Mouse (Mus musculus): Measurements from ENCODE around the gene Ppip5k1.

The Ppip5k1 gene

DNA sequence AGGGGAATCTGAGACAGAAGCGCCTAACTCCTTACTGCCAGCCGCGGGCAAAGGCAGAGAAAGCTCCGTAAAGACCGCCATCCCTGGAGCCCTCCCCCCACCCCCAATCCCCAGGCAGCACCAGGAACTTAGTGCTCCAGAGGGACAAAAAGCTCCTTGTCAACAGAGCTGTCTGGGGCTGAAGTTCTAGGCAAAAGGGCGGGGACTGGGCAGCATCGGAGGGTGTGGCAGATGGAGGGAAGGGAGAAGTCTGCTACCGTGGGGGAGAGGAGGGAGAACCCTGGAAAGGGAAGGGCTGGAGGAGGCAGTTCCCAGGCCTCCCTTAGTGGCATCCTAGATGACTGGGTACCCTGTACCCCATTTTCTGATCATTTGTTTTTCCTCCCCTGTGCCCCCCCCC is 57.1 kb downstream of the Ppip5k1 start:
- in situ Hi-C loops (cut with MboI) = no loop called here

DNA sequence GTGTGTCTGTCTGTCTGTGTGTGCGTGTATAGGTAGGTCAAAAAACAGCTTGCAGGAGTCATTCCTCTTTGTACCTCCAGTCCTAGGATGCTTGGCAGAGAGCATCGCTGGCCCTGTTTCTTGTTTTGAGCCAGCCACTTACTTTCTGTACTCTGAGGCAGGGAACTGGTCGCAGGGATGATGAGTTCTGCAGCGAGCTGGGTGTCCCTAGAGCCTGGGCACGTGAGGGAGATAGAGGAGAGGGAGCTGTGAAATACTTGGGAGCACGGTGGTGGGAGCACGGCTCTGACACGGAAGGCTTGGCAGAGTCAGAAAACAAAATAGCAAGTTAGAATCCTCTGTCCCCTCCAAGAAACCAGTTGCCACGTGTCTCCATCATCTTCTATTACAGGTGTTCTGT is 57.5 kb downstream of the Ppip5k1 start:
- in situ Hi-C loops (cut with MboI) = no loop called here

DNA sequence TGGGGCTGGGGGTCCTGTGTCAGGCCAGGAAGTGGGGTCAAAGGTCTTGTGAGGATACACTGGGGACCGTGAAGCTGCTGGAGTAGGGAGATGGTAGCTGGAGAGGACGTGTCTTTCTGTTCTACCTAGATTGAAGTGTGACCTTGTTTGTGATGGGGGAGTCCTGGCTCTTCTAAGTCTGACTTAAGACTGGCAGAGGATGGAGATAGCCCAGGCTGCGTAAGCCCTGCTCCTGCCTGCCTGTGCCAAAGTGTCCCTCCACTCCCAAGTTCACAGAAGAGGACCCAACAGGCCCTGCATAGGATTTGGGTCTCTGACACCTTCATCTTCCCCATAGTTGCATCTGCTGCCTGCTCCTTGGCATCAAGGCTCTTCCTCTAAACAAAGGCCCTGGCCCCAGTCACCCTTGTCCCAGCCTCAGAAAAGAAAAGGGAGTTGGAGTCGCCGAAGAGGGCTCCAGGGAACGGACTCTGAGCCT is 58.4 kb downstream of the Ppip5k1 start:
- in situ Hi-C loops (cut with MboI) = no loop called here

DNA sequence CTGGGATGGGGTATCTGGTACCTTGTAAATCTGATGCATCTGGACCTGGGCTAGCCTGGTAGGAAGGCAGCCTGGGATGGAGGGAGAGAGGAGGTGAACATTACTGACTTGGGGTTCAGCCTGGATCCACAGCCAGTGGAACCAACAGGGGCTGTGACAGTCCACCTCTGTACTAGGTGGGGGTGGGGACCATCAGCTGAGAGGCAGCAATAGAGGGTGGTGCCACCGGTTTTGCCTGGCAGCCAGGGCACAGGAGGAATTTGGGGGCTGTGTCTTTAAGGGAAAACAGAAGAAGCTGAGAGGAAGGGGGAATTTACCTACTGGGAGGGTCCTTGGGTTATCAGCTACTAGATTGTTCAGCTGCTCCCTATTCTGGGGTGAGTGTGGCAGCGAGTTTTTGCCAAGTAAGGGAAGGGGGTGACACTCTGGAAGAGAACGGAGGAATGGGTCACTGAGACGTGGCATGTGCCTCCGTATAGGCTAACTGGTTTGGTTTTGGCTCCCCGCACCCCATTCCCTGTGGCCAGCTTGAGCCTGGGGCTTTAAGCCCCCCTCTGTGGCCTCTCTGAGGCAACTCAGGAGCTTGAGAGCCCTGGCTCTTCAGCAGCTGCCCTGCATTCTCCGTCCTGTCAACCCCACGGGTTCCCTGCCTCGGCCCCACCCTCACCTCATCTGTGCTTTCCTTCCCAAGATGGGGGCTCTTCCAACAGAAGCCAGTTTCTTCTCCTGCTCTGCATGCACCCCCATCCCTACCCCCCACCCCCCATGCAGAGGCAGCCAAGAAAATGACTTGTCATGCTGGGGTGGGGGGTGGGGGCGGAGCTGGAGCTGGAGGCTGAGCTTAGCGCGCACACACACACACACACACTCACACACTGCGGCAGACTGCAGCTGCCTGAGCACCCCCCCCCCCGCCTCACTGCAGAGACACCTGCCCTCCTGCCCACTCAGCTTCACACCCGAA is 59.3 kb downstream of the Ppip5k1 start:
- in situ Hi-C loops (cut with MboI) = no loop called here

DNA sequence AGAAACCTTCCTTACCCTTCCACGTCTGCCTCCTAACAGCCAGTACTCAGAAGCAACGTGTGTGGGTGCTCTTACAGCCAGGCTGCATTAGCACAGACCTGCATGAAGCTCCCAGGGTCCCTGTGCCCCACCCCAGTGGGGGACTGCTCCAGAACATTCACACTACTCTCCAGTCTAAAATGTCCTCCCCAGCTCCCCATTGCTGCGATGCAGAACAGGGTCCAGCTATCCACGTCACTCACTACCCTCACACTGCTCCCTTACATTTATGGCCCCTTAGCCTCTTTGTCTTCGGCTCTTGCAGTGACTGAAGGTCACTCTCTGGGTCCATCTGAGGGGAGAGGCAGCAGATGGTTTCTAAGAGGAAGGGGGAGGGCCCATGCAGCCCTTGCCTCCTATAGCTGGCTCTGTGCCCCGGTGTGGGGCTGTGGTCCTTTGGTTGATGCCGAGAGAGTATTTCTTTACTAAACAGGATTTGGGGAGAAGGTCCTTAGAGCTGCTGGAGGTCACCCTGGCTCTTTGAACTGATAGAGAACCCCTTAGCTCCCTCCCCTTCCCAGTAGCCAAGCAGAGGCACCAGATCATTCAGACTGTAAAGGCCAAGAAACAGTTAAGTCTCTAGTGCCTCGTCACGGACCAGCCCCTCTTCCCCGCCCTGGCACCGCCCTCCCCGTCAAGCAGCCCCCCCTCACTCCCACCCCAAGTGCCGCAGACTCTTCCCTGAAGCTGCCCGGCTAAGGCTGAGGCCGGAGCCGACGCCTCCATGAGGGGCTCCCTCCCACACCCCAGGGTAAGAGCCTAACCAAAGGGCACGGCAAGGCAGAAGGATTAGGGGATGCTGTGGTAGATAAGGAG is 60.2 kb downstream of the Ppip5k1 start:
- in situ Hi-C loops (cut with MboI) = no loop called here

DNA sequence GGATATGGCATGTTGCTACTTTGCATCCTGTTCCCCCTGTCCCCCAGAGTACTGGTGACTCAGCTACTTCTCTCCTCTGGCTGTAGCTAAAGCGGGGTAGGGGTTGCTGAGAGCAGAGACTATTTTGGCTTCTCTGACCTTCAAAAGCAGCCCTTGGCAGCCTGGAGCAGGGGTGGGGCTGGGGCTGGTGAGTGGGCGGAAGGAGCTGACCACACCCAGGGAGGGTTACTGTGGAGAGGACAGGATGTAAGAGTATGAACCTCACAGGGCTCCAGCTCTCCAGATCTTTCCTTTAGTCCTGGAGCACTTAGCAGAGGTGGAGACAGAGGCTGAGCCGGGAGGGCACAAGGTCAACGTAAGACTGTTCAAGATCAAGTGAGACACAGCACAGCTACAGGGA is 61.0 kb downstream of the Ppip5k1 start:
- in situ Hi-C loops (cut with MboI) = no loop called here

DNA sequence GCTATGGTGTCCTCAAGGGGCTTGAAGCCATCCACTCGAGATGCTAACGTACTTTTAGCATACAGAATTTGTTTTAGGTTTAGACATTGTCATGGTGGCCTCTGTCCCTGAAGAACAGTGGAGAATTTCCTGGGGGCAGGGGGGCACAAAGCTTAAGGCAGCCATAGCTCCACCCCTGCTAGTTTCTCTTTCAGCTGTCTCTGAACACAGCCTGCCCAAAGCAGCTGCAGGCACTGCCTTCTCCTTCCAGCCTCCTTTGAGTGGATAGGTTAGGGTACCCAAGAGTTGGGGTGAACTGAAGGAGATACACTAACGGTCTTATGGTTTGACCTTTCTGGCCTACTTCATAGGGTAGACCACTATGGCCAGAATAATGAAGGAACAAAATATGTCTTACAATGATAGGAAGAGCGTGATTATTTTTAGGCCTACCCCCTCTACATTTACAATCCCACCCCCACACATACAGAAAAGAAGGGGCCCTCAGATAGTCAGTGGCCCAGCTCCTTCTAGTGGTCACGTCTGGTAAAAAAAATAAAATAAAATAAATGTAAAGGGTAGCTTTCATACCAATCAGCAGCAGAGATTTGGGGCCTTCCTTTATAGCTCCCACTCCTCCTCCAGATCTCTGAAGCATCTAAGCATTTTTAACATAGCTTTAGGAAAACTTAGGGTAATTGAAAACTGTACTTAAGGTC is 62.7 kb downstream of the Ppip5k1 start:
- in situ Hi-C loops (cut with MboI) = no loop called here

DNA sequence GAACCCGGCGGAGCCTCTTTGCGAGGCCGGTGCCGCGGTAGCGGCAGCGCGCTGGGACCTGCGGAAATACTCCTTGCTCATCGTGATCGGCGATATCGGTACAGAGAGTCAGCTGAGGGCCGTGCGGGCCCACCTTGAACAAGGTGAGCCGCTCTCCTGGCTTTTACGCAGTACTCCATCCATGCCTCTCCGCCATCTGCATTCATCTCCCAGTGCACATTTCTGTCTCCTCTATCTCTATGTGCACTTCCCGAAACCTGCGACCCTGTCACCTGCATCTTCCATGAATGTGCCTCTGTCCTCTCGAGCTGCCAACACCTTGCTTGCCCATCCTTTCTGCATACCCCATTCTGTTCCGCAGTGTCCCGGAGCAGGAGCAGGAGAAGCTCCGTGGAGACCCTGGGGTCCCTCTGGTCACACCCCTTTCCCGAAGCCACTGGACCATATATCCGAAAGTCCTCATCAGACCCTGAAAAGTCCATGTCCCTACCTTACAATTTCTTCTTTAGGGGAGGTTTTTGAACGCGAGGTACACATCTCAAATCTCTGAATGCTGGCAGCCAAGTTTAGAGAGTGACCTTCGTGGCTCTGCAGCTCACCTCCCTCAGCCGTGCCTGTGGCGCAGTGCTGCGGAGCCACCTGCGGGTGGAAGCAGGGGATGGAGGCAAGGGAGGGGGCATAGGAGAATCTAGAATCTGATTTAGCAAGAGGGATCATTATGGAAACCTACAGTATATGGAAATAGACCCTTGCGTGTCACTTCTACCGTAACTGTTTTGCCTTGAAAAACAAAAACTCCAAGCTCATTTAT is 65.3 kb downstream of the Ppip5k1 start:
- in situ Hi-C loops (cut with MboI) = no loop called here

DNA sequence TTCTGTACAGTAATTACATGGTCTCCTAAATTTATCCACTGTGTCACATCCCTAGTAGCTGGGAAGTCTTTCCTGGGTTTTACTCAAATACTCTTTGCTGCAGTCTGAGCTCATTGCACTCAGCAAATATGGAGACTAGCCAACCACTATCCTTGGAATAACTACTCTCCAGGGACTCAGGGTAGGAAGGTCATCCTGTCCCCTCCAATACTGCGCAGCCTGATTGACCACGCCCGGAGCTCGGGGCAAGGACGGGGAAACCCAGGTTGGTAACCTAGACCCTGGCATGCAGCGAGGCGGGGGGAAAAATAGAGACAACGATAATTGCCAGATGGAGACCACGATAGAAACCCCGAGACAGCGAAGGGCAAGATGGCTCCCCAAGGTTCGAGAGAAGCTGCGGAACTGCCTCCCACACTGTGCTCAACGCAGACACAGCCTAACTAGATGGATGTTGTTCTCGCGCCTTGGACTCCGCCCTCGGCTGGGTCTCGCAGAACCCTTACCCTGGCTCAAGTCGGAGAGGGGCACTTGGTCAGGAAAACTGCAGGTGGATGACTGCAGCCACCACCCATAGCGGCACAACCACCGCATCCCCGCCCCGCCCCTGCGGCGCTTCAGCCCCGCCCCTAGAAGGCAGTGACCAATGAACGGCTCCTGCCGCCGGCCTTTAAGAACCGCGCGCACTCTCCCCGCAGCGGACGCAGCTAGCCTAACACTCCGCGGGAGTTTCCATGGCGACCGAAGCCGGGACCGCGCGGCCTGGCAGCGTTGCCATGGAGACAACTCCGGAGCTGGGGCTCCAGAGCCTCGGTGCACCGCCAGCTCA is 66.1 kb downstream of the Ppip5k1 start, which contains the start of gene Map1a:
Gene Map1a, plus strand, starts transcription at position 700 of the 829 bp plus-strand sequence.
- in situ Hi-C loops (cut with MboI) = no loop called here

DNA sequence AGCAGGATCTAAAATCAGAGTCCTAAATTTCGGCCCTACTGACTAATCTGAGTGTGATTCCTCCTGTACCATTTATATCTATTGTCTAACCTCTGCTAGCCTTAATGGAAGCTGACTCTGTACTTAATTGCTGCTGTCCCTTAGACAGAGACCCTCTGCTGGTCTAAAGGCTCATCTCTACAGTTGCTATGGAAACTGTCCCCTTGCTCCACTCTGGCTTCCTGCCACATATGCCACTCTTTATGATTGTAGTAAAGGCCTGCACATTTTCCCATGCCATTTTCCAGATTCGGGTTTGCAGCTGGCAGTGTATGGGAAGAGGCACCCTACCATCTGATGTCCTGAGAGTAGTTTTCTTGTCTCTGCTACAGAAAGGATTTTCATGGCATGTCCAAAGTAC is 67.3 kb downstream of the Ppip5k1 start:
- in situ Hi-C loops (cut with MboI) = no loop called here

DNA sequence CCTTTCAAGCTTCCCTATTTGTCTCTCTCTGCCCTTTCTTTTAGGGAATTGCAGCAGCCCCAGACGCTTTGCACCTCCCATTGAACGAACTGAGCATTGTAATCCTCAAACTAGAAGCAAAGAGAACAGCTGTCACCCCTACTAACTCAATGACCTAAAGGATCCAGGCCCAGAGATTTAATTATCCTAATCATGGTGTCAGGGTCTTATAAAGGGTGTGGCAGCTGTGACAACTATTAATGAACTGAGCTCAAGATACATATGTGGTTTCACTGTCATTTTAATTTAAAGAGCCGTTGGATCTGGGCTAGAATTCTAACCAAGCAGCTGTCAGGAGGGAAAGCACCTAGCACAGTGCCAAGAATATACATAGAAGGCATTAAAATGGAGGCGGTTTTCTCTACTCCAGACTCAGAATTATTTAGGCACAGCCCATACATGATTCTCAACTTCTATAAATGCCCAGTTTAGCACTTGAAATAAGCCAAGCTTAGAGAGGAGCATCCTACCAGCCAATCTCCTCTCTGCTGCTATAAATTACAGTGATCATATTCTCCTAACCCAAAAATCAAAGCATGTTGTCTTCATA is 83.2 kb downstream of the Ppip5k1 start:
- in situ Hi-C loops (cut with MboI) = no loop called here

DNA sequence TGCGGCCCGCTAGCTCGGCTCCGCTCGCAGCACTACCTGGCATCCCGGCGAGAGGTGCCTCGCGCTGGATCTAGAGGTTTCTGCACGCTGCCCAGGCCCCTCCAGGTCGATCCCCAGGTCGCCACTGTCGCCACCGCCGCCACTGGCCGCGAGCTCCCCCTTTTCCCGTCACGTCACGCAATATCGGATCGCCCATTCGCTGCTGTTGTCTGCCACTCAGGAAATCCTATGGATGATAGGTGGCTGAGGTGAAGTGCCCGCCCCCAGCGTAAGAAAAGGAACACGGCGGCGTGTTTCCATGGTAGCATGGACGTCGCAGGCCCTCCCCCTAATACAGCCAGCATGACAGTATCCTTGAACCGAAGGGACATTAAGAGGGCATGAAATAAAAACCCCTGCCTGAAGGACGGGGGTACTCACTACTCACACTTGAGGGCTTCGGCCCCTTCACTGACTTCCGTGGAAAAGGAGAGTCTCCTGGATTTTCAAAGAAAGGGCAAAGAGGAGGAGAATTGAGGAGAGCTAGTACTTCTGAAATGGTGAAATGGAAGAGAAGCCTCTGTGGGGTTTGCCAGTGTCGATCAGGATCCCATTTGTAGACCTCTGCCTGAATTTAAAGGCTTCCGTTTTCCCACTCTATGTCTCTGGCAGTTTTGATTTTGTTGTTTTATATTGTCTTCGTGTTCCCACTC is 83.8 kb downstream of the Ppip5k1 start, which contains the start of gene Trp53bp1:
Gene Trp53bp1, minus strand, starts transcription at position 172 of the 692 bp plus-strand sequence.
- in situ Hi-C loops (cut with MboI) = no loop called here

DNA sequence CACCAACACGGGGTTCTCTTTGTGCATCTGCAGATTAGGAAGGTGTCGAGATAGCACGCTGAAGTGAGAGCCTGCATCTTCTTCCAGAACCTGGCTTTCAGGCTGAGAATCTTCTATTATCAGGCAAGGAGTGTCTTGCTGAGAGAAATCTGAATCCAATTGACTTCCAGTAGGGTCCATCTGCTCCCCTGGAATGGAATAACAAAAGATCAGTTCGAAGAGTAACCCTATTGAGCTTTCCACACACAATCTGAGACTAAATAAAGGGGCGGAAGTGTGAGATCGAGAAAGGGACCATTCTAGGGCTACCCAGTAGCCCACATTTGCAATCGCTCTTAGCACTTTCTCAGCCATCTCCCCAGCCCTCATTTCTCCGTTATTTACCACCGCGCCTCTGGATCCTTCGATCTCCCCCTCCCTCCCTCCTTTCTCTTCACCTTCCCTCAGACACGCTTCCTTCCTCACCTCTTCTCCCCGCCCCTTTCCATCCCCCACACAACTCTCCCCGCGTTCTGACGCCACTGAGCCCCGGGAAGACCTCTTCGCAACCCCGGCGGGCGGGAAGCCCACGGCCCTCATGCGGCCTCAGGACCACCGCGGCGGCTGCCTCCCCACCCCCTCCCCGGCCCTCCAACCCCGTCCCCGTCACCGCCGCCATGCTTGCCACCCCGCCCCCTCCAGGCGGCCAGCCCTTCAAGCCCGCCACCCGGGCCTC is 84.5 kb downstream of the Ppip5k1 start:
- in situ Hi-C loops (cut with MboI) = no loop called here

DNA sequence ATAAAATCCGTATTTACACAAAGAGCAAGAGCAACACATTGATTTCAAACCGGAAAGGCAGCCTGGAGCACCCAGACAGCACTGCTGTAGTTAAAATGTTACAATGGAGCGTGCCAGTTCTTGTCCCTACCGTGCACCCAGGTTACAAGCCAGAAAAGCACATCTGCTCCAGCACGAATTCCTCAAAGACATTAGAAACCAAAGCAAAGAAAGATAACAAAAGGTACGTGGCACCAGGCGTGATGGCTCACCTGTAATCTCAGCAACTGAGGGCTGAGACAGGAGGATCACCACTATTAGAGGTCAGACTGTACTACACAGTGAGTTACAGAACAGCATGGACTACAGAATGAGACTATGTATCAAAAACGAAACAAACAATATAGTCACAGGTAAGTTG is 86.8 kb downstream of the Ppip5k1 start:
- in situ Hi-C loops (cut with MboI) = no loop called here

All from mature B cell (primary cell).